Mouse (Mus musculus) left cerebral cortex, postnatal 14 days (tissue): ENCODE data around the gene Cse1l. TPM values are rescaled to one million over a fixed set of nuclear protein-coding genes. Genes with fewer than 3 reads are reported as not detected.

ENCODE experiments used
- DNase-seq, 2 experiments: peaks; one replicate each; pipeline ENCODE4 v3.0.0; 2021 to 2022; ENCODE audit warnings: low spot score in 2 of 2, mixed read lengths in 1 of 2
- intact Hi-C: fragments of 180-260 bp; cut with DNase I; formaldehyde crosslinking; loops from one replicate; pipeline ENCODE4 v1.15.1; 2025
- long read RNA-seq, 2 experiments: library from polyadenylated mRNA; stranded (forward); transcript quantifications; one replicate each; pipeline ENCODE4 v2.0.0; 2021
- total RNA-seq, 2 experiments: library from RNA; stranded (reverse); gene quantifications; 2 replicates each; pipeline ENCODE4 v1.2.3; 2021

Gene Cse1l
- 10 to 100 TPM; 61.6 to 63.4 TPM for total RNA-seq
- long read RNA-seq, experiment 1, transcript Cse1l-201 (25 exons, 3,641 nt), result major isoform, 28 of 31 reads
- long read RNA-seq, experiment 1, partial matches to known transcripts, result 1 of 31 reads
- long read RNA-seq, experiment 1, other reads (novel, unspliced or antisense), result 2 of 31 reads
- long read RNA-seq, experiment 2, transcript Cse1l-201 (25 exons, 3,641 nt), result major isoform, 28 of 36 reads
- long read RNA-seq, experiment 2, partial matches to known transcripts, result 6 of 36 reads
- long read RNA-seq, experiment 2, other reads (novel, unspliced or antisense), result 2 of 36 reads

GRCm38 (mm10) chr2:166905711-166906522 lies at the start of gene Cse1l:
Cse1l (plus strand) TSS chr2:166906040.
- peak; percentile 98 to 99 for DNase-seq
- intact Hi-C loops, result no loop called here

DNA sequence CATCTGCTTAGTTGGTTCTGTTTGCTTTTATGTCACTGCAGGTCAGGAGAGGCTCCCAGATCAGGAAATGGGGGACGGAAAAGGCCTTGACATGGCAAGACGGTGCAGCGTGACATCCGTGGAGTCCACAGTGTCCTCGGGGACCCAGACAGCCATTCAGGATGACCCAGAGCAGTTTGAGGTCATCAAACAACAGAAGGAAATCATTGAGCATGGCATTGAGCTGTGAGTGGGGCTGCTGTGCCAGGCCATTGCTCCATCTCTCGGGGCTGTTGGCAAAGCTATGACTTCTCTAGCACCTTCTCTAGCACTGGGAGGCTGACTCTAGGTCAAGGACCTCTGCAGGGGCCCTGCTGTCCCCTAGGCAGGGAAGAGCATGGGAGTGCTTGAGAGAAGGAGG lies 49.5 kb upstream of the Cse1l start:
- intact Hi-C loops, result no loop called here
- DNase-seq, result no peak

DNA sequence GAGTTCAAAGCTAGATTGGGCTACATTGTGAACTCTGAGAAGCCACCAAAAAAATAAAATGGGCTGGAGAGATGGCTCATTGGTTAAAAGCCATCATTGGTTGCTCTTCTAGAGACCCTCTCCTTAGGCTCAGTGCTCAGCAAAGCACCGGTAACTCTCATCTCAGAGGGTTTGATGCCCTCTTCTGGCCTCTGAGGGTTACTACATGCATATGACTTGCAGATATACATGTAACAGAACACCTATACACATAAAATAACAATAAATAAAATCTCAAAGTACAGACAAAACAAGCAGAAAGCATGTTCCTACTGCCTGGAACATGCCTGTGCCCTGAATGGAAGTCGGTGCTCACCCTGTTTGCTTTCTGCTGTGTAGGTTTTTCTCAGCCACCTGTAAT lies 48.7 kb upstream of the Cse1l start:
- intact Hi-C loops, result no loop called here
- DNase-seq, result no peak

GRCm38 (mm10) chr2:166859214-166859613 lies 46.6 kb upstream of the Cse1l start:
- intact Hi-C loops, result no loop called here
- DNase-seq, result no peak

- DNase-seq, result no peak
- intact Hi-C loops, result no loop called here
Observed at GRCm38 (mm10) chr2:166862505-166862904, 43.3 kb upstream of the Cse1l start.

DNA sequence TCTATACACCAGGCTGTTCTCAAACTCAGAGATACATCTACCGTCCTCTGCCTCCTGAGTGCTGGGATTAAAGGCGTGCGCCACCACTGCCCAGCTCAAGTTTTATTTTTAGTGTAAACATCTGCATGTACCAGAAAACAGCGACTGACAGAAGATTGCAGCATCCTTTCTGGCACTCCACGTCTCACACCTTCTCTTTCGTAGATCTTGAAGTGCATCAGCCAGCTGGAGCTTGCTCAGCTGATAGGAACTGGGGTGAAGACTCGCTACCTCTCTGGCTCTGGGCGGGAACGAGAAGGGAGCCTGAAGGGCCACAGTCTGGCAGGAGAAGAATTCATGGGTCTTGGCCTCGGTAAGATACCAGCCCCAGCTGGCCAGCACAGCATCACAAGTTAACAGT lies 40.4 kb upstream of the Cse1l start:
- no peak for DNase-seq
- intact Hi-C loops, result no loop called here

DNA sequence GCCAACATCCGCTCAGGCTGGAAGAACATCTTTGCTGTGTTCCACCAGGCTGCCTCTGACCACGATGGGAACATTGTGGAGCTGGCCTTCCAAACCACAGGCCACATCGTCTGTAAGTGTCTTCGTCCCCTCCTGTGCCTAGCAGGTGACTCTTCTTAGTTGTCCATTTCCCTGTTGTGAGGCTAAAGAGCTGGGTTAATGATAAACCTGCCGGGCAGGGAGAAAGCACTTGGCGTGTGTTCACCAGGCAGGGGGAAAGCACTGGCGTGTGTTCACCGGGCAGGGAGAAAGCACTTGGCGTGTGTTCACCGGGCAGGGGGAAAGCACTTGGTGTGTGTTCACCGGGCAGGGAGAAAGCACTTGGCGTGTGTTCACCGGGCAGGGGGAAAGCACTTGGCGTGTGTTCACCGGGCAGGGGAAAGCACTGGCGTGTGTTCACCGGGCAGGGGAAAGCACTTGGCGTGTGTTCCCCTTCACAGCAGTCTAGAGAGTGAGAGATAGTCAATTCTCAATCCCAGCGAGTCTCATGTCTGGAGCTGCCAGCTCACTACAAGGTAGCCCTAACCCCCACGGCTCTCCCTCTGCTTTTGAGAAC lies 35.5 kb upstream of the Cse1l start:
- DNase-seq, result no peak

GRCm38 (mm10) chr2:166870899-166871298 lies 34.9 kb upstream of the Cse1l start:
- intact Hi-C loops, result no loop called here
- no peak for DNase-seq

More for the DNA sequence above, 35.5 kb upstream of the Cse1l start:
- intact Hi-C loops, result no loop called here

DNA sequence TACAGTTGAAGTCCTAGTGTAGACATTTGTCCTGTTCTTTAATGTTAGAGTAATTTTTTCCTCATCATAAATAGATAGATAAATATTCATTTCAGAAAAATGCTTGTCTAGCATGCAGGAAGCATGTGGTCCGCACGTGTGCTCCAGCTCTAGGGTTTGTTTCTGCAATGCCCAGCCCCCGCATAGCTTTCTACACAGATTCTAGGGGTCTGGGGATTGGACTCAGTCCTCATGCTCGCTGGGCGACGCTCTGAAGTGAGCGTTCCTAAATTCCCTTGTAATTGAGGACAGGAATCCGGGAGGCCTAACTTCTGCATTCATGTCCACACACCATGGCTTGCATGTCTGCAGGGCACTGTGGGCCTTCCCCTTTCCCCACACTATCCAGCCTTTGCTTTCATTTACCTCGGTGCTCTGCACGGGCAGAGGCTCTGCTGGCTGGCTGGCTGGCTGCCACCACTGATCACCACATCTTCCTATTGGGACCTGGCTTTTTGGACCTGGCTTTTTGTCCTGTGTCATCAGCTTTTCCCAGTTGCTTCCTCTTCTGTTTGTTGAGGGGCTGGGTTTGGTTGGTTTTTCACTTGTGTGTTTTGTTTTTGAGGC lies 31.1 kb upstream of the Cse1l start:
- intact Hi-C loops, result no loop called here
- no peak for DNase-seq

- DNase-seq, result no peak
Observed at GRCm38 (mm10) chr2:166875561-166875960, 30.3 kb upstream of the Cse1l start.

DNA sequence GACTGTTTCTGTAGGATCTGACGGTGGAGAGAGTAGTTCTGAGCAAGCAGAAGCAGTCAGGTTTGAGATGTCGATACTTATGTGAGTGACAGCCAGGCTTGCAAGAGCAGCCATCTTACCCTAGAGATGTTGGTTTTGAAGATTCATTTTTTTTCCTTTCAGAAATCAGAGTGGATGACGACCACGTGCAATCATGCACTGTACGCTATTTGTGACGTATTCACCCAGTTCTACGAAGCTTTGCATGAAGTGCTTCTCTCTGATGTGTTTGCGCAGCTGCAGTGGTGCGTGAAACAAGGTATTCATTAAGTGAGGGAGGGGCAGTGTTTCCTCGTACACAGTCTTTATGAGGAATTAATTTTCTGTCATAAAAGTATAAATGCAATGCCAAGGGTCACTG lies 29.5 kb upstream of the Cse1l start:
- DNase-seq, result no peak
- intact Hi-C loops, result no loop called here

More at GRCm38 (mm10) chr2:166875561-166875960, 30.3 kb upstream of the Cse1l start:
- intact Hi-C loops, result no loop called here

GRCm38 (mm10) chr2:166885066-166885465 lies 20.8 kb upstream of the Cse1l start:
- no peak for DNase-seq
- intact Hi-C loops, result no loop called here

DNA sequence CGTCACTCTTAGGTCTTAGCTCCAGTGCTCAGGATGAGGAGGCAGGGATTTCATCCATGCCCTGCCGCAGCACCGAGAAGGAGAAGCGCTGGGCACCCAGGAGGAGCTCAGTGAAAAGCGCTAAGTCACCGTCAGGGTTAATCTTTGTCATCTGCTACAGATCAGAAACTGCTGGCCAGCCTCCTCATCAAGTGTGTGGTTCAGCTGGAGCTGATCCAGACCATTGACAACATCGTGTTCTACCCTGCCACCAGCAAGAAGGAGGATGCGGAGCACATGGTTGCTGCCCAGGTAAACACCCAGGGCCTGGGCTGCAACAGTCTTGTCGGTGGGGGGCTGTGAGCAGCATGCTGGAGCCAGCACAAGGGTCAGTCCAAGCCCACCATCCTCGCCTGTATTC lies 20.2 kb upstream of the Cse1l start:
- DNase-seq, result no peak
- intact Hi-C loops, result no loop called here

- intact Hi-C loops, result no loop called here
- DNase-seq, result no peak
Observed at GRCm38 (mm10) chr2:166886231-166886630, 19.6 kb upstream of the Cse1l start.

DNA sequence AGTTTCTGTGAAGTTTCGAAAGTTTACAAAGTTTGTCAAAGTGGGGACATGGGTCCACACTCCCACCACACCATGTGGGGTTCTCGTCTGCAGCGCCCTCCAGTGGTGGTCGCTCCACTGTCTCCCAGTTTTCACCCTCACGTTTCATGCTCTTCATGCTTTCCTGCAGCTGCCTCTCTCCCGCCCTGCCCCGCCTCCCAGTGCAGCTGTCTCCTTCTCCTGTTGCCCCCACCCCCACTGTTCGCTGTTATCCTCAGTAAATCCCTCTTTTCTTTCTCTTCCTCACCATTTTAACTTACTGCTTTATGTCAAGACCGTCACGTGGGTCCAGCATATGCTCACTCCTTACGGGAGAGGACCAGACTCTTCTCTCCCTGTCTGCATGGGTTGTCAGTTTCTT lies 18.0 kb upstream of the Cse1l start:
- intact Hi-C loops, result no loop called here
- DNase-seq, result no peak

DNA sequence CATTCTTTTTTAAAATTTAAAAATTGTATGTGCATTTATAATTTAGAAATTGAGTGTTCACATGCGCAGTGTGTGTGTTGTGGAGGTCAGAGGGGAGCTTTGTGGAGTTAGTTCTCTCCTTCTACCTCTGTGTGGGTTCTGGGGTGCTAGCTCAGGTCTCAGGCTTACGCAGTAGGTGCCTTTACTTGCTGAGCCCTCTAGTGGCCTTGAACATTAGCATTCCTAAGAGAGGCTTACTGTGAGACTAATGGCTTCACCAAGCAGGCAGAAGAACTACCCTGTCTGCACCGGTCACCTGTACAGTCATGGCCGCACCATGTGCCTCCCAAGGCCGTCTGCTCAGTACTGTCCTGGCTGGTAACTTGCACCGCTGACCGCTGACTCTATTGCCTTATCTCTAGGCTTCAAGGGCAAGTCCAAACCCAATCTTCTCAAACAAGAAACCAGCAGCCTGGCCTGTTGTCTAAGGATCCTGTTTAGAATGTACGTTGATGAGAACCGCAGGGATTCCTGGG lies 14.4 kb upstream of the Cse1l start:
- no peak for DNase-seq
- intact Hi-C loops, result no loop called here

GRCm38 (mm10) chr2:166892158-166892680 lies 13.6 kb upstream of the Cse1l start:
- no peak for DNase-seq
- intact Hi-C loops, result no loop called here

- no peak for DNase-seq
- intact Hi-C loops, result no loop called here
Observed at GRCm38 (mm10) chr2:166893036-166893435, 12.8 kb upstream of the Cse1l start.

DNA sequence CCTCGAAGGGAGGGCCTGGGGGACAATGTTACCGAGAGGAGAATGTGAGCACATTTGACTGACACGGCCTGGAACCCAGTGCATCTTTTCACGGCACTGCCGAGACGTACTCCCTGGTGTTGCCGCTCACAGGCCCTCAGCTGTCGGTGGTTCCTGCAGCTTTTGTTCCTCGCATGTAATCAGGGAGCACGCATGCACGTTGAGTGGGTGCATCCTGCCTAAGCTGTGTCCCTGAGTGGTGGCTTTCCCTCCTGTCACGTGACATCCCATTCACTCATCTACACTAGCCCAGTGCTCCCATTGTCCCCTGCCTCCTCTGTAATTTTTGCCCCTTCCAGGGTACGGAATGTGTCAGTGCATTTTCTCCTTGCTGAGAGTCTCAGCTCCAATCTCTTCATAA lies 9.5 kb upstream of the Cse1l start:
- no peak for DNase-seq
- intact Hi-C loops, result no loop called here

DNA sequence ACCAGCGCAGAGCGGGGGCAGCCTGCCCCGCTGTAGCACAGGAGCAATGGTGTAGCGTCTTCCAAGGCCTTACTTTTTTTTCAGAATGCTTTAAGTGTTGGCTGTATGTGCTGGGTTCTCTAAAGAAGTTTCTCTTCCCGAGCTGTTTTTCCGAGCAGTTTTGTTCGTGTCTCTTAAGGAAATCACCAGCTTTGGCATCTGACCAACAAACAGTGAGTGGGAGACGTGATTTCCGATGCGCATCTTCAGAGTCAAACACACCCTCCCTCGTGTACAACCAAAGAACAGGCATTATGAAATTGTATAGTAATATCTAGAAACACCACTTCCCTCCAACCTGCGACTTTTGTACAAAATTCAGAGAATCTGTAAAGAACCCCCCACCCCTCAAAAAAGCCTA lies 8.9 kb upstream of the Cse1l start:
- intact Hi-C loops, result no loop called here
- DNase-seq, result peak; percentile 52 to 64
